Mouse (Mus musculus): Measurements from ENCODE around the gene Cd22.

- TF ChIP-seq POLR2A (IDR thresholded peaks at IDR 0.05; ENCODE audit: extremely low read depth, insufficient read depth, low read length) (no peak), CTCF (IDR thresholded peaks at IDR 0.05; ENCODE audit: low read depth, low read length) (no peak)
Measured at GRCm38 (mm10) chr7:30916713-30917112, 36.6 kb upstream of the Cd22 start.

All from liver, adult 2 months (tissue).